Mouse (Mus musculus): ENCODE measurements around the gene Prpsap2. TPM values are rescaled to one million over a fixed set of nuclear protein-coding genes. Genes with fewer than 3 reads are reported as not detected.

The Prpsap2 gene
- polyA plus RNA-seq, 2 experiments: 20.6 to 33.2 TPM

- no peaks in the 10 kb centered on the region for H3K4me1 ChIP-seq (ENCODE audit: control insufficient read depth, insufficient read depth, low read length)
- H3K27me3 ChIP-seq (ENCODE audit: control insufficient read depth, insufficient read depth, low read length): no peaks in the 10 kb centered on the region
- no peak for TF ChIP-seq POLR2A (IDR thresholded peaks at IDR 0.05; ENCODE audit: borderline replicate concordance, extremely low read depth, insufficient read depth, insufficient read length)
- ATAC-seq (ENCODE audit: low FRiP score, low read depth) (no peak), DNase-seq (ENCODE audit: low spot score) (no peak)
- H3K4me3 ChIP-seq (replicated peaks; ENCODE audit: low read length): no peak overlapping the region
- no peaks in the 10 kb centered on the region for H3K9me3 ChIP-seq (ENCODE audit: control insufficient read depth, low read length)
- H3K4me2 ChIP-seq (replicated peaks; ENCODE audit: low read depth, low read length, severe bottlenecking): no peak overlapping the region
- no peak overlapping the region for H3K27ac ChIP-seq (replicated peaks; ENCODE audit: low read depth, low read length)
- H3K36me3 ChIP-seq (ENCODE audit: control insufficient read depth, insufficient read depth, low read length): peaks cover 56% of the 10 kb centered on the region
- H3K9ac ChIP-seq (ENCODE audit: low read depth, low read length, severe bottlenecking): no peak overlapping the region
- 53% methylated on average over 2 of the region's 2 CpGs for WGBS
Measured at GRCm38 (mm10) chr11:61728037-61728436, 33.9 kb downstream of the Prpsap2 start.

GRCm38 (mm10) chr11:61722077-61722476, 39.8 kb downstream of the Prpsap2 start:
- H3K27me3 ChIP-seq (ENCODE audit: control insufficient read depth, insufficient read depth, low read length): no peaks in the 10 kb centered on the region
- H3K9me3 ChIP-seq (ENCODE audit: control insufficient read depth, low read length): no peaks in the 10 kb centered on the region
- H3K4me2 ChIP-seq (replicated peaks; ENCODE audit: low read depth, low read length, severe bottlenecking): no peak overlapping the region
- no peak for DNase-seq (ENCODE audit: low spot score)
- 79% methylated on average over 5 of the region's 5 CpGs for WGBS
- no peak overlapping the region for H3K27ac ChIP-seq (replicated peaks; ENCODE audit: low read depth, low read length)
- H3K4me3 ChIP-seq (replicated peaks; ENCODE audit: low read length): no peak overlapping the region
- H3K9ac ChIP-seq (ENCODE audit: low read depth, low read length, severe bottlenecking): no peak overlapping the region
- H3K36me3 ChIP-seq (ENCODE audit: control insufficient read depth, insufficient read depth, low read length): 0 out of 2 replicates have a peak, but pooled peaks cover 6% of the 10 kb centered on the region
- TF ChIP-seq POLR2A (IDR thresholded peaks at IDR 0.05; ENCODE audit: borderline replicate concordance, extremely low read depth, insufficient read depth, insufficient read length): no peak
- H3K4me1 ChIP-seq (ENCODE audit: control insufficient read depth, insufficient read depth, low read length): no peaks in the 10 kb centered on the region
- no peak for ATAC-seq (ENCODE audit: low FRiP score, low read depth)

- DNase-seq (ENCODE audit: low spot score): no peak
- Histone ChIP-seq H3K36me3 (ENCODE audit: control insufficient read depth, insufficient read depth, low read length) (no peaks in the 10 kb centered on the region), H3K4me2 (replicated peaks; ENCODE audit: low read depth, low read length, severe bottlenecking) (no peak within 1 kb of the TSS), H3K9me3 (ENCODE audit: control insufficient read depth, low read length) (no peaks in the 10 kb centered on the region), H3K27ac (replicated peaks; ENCODE audit: low read depth, low read length) (no peak within 1 kb of the TSS), H3K4me3 (replicated peaks; ENCODE audit: low read length) (no peak within 1 kb of the TSS), H3K9ac (ENCODE audit: low read depth, low read length, severe bottlenecking) (no peak within 1 kb of the TSS), H3K27me3 (ENCODE audit: control insufficient read depth, insufficient read depth, low read length) (no peaks in the 10 kb centered on the region), H3K4me1 (ENCODE audit: control insufficient read depth, insufficient read depth, low read length) (no peaks in the 10 kb centered on the region)
- WGBS: 68% methylated on average over 3 of the region's 3 CpGs
- no peak for TF ChIP-seq POLR2A (IDR thresholded peaks at IDR 0.05; ENCODE audit: borderline replicate concordance, extremely low read depth, insufficient read depth, insufficient read length)
- ATAC-seq (ENCODE audit: low FRiP score, low read depth): no peak
Measured at GRCm38 (mm10) chr11:61720636-61721035, 41.3 kb downstream of the Prpsap2 start, which contains the start of gene Slc5a10. Gene Slc5a10 (minus strand): TSS chr11:61720826.

GRCm38 (mm10) chr11:61719826-61720225, 42.1 kb downstream of the Prpsap2 start:
- TF ChIP-seq POLR2A (IDR thresholded peaks at IDR 0.05; ENCODE audit: borderline replicate concordance, extremely low read depth, insufficient read depth, insufficient read length): no peak
- no peak for ATAC-seq (ENCODE audit: low FRiP score, low read depth)
- WGBS: 68% methylated on average over 8 of the region's 8 CpGs
- H3K4me1 ChIP-seq (ENCODE audit: control insufficient read depth, insufficient read depth, low read length): no peaks in the 10 kb centered on the region
- no peak overlapping the region for H3K9ac ChIP-seq (ENCODE audit: low read depth, low read length, severe bottlenecking)
- no peak overlapping the region for H3K4me3 ChIP-seq (replicated peaks; ENCODE audit: low read length)
- no peak overlapping the region for H3K4me2 ChIP-seq (replicated peaks; ENCODE audit: low read depth, low read length, severe bottlenecking)
- no peaks in the 10 kb centered on the region for H3K36me3 ChIP-seq (ENCODE audit: control insufficient read depth, insufficient read depth, low read length)
- H3K27ac ChIP-seq (replicated peaks; ENCODE audit: low read depth, low read length): no peak overlapping the region
- no peak for DNase-seq (ENCODE audit: low spot score)
- no peaks in the 10 kb centered on the region for H3K27me3 ChIP-seq (ENCODE audit: control insufficient read depth, insufficient read depth, low read length)
- H3K9me3 ChIP-seq (ENCODE audit: control insufficient read depth, low read length): no peaks in the 10 kb centered on the region

- ATAC-seq (ENCODE audit: low FRiP score, low read depth) (no peak), DNase-seq (ENCODE audit: low spot score) (no peak)
- H3K9ac ChIP-seq (ENCODE audit: low read depth, low read length, severe bottlenecking): no peak overlapping the region
- no peak overlapping the region for H3K27ac ChIP-seq (replicated peaks; ENCODE audit: low read depth, low read length)
- TF ChIP-seq POLR2A (IDR thresholded peaks at IDR 0.05; ENCODE audit: borderline replicate concordance, extremely low read depth, insufficient read depth, insufficient read length): no peak
- WGBS: 53% methylated on average over 3 of the region's 3 CpGs
- no peaks in the 10 kb centered on the region for H3K9me3 ChIP-seq (ENCODE audit: control insufficient read depth, low read length)
- no peaks in the 10 kb centered on the region for H3K36me3 ChIP-seq (ENCODE audit: control insufficient read depth, insufficient read depth, low read length)
- no peaks in the 10 kb centered on the region for H3K27me3 ChIP-seq (ENCODE audit: control insufficient read depth, insufficient read depth, low read length)
- no peaks in the 10 kb centered on the region for H3K4me1 ChIP-seq (ENCODE audit: control insufficient read depth, insufficient read depth, low read length)
- H3K4me3 ChIP-seq (replicated peaks; ENCODE audit: low read length): no peak overlapping the region
- H3K4me2 ChIP-seq (replicated peaks; ENCODE audit: low read depth, low read length, severe bottlenecking): no peak overlapping the region
Measured at GRCm38 (mm10) chr11:61719387-61719786, 42.5 kb downstream of the Prpsap2 start.

- TF ChIP-seq POLR2A (IDR thresholded peaks at IDR 0.05; ENCODE audit: borderline replicate concordance, extremely low read depth, insufficient read depth, insufficient read length): no peak
- no peak overlapping the region for H3K4me2 ChIP-seq (replicated peaks; ENCODE audit: low read depth, low read length, severe bottlenecking)
- ATAC-seq (ENCODE audit: low FRiP score, low read depth) (no peak), DNase-seq (ENCODE audit: low spot score) (no peak)
- H3K27me3 ChIP-seq (ENCODE audit: control insufficient read depth, insufficient read depth, low read length): no peaks in the 10 kb centered on the region
- no peak overlapping the region for H3K4me3 ChIP-seq (replicated peaks; ENCODE audit: low read length)
- H3K27ac ChIP-seq (replicated peaks; ENCODE audit: low read depth, low read length): no peak overlapping the region
- no peaks in the 10 kb centered on the region for H3K36me3 ChIP-seq (ENCODE audit: control insufficient read depth, insufficient read depth, low read length)
- no peaks in the 10 kb centered on the region for H3K9me3 ChIP-seq (ENCODE audit: control insufficient read depth, low read length)
- WGBS: 62% methylated on average over 5 of the region's 5 CpGs
- no peak overlapping the region for H3K9ac ChIP-seq (ENCODE audit: low read depth, low read length, severe bottlenecking)
- H3K4me1 ChIP-seq (ENCODE audit: control insufficient read depth, insufficient read depth, low read length): no peaks in the 10 kb centered on the region
Measured at GRCm38 (mm10) chr11:61717990-61718389, 43.9 kb downstream of the Prpsap2 start.
